In genomic region chr3:78667374-78668023, GRCm38 (mm10) we compare ENCODE assay signal across 22 mouse cellular contexts.
"Had no signal": no experiment of that assay in that cellular context is flagged by ENCODE, and none has a peak within 500 bp of the region (broad histone marks: within the 10 kb centered on the region; RNA-seq: fewer than 3 reads in every experiment).

No protein-coding gene starts in this region.

- DNase-seq: forebrain, postnatal 0 days; gastrocnemius, postnatal 14 days; gastrocnemius, postnatal 36 days; heart, adult 11 months; heart, adult 2 months; heart, postnatal 14 days; heart, postnatal 36 days; layer of hippocampus, adult 9-11 months; layer of hippocampus, postnatal 36 days; left cerebral cortex, postnatal 4 days had no signal

- H3K36me3 ChIP-seq: forebrain, embryonic 15.5 days; heart, embryonic 13.5 days; heart, embryonic 15.5 days; hindbrain, embryonic 13.5 days; hindbrain, embryonic 15.5 days; limb, embryonic 13.5 days; limb, embryonic 15.5 days; liver, embryonic 12.5 days had no signal

- H3K4me3 ChIP-seq: forebrain, embryonic 15.5 days; heart, adult 2 months; heart, embryonic 13.5 days; heart, embryonic 15.5 days; hindbrain, embryonic 13.5 days; hindbrain, embryonic 15.5 days; limb, embryonic 13.5 days; limb, embryonic 15.5 days; liver, embryonic 12.5 days had no signal

- H3K27me3 ChIP-seq: forebrain, embryonic 15.5 days; heart, embryonic 13.5 days; heart, embryonic 15.5 days; hindbrain, embryonic 13.5 days; hindbrain, embryonic 15.5 days; limb, embryonic 13.5 days; limb, embryonic 15.5 days; liver, embryonic 12.5 days had no signal

- H3K4me2 ChIP-seq: forebrain, embryonic 15.5 days; heart, embryonic 11.5 days; heart, embryonic 13.5 days; heart, embryonic 15.5 days; hindbrain, embryonic 13.5 days; hindbrain, embryonic 15.5 days; limb, embryonic 13.5 days; limb, embryonic 15.5 days; liver, embryonic 12.5 days had no signal

- H3K9ac ChIP-seq: forebrain, embryonic 15.5 days; forebrain, postnatal 0 days; heart, embryonic 13.5 days; heart, embryonic 15.5 days; hindbrain, embryonic 13.5 days; hindbrain, embryonic 15.5 days; limb, embryonic 13.5 days; limb, embryonic 15.5 days; liver, embryonic 12.5 days; liver, embryonic 14.5 days had no signal

- H3K4me1 ChIP-seq: forebrain, embryonic 15.5 days; heart, embryonic 13.5 days; heart, embryonic 15.5 days; hindbrain, embryonic 13.5 days; hindbrain, embryonic 15.5 days; limb, embryonic 13.5 days; limb, embryonic 15.5 days; liver, embryonic 12.5 days had no signal

- H3K9me3 ChIP-seq: forebrain, embryonic 15.5 days; heart, embryonic 13.5 days; heart, embryonic 15.5 days; hindbrain, embryonic 13.5 days; hindbrain, embryonic 15.5 days; limb, embryonic 13.5 days; limb, embryonic 15.5 days; liver, embryonic 12.5 days had no signal

- H3K27ac ChIP-seq: forebrain, embryonic 15.5 days; heart, adult 2 months; heart, embryonic 13.5 days; heart, embryonic 15.5 days; hindbrain, embryonic 13.5 days; hindbrain, embryonic 15.5 days; hindbrain, postnatal 0 days; limb, embryonic 13.5 days; limb, embryonic 15.5 days; liver, embryonic 12.5 days; liver, embryonic 14.5 days had no signal

- ATAC-seq: forebrain, embryonic 15.5 days; forebrain, postnatal 0 days; hindbrain, postnatal 0 days; intestine, embryonic 16.5 days; liver, embryonic 12.5 days had no signal
